Mouse (Mus musculus): Measurements from ENCODE around the gene 2210418O10Rik. TPM values are rescaled to one million over a fixed set of nuclear protein-coding genes. Genes with fewer than 3 reads are reported as not detected.
"Not testable (repeated sequence)": the region's sequence is repeated elsewhere in the genome, so short reads cannot be mapped to it uniquely, and the experiment has no call there.

The 2210418O10Rik gene
- 7.5 and 18.0 TPM in 2 replicates for polyA plus RNA-seq (2015; fragmentation: Nextera tagmentation; extraction: Ambion mirVana)

DNA sequence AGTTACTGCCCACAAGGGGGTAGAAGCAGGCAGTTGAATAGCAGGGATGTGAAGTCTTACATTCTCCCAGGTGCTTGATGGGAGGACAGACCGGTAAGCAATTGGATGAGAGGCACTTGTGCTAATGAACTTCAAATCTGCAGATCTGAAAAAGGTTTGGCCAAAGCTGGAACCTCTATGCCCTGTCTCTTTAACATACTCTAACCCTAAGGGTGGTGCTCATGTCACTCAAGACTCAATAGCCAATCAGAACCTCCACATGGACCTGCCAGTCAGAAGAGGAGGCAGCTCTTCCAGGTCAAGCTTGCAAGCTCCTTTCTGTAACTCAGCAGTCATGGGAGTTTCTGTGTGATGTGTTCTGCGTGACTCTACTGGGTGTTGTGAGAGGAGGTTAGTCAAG lies at the start of gene 2210418O10Rik:
Gene 2210418O10Rik (plus strand): TSS at position 301 of the 400 bp plus-strand sequence.
- not testable (repeated sequence) for H3K9me3 ChIP-seq; H3K27ac ChIP-seq; H3K4me2 ChIP-seq; H3K4me3 ChIP-seq; H3K36me3 ChIP-seq; H3K4me1 ChIP-seq; H3K9ac ChIP-seq; ATAC-seq (ENCODE audit: insufficient number of reproducible peaks, insufficient read depth, low FRiP score, low TSS enrichment, low read depth); H3K27me3 ChIP-seq
- no CpG with 5 or more reads among the region's 2 CpGs for WGBS

- H3K27me3 ChIP-seq; H3K9me3 ChIP-seq; H3K36me3 ChIP-seq; H3K4me1 ChIP-seq; ATAC-seq (ENCODE audit: insufficient number of reproducible peaks, insufficient read depth, low FRiP score, low TSS enrichment, low read depth); H3K27ac ChIP-seq; H3K4me2 ChIP-seq; H3K4me3 ChIP-seq; H3K9ac ChIP-seq: not testable (repeated sequence)
- no CpG with 5 or more reads among the region's 1 CpGs for WGBS
These were observed 22.1 kb downstream of the 2210418O10Rik start for GRCm38 (mm10) chr2:176248519-176248918.

Other genes starting within 250 kb of the 2210418O10Rik start
- gene Gm2004, start 76.7 kb upstream of the 2210418O10Rik start, polyA plus RNA-seq (2015; fragmentation: Nextera tagmentation; extraction: Ambion mirVana), result 1.2 TPM in 1 of 2 replicates, not detected in the other
- not detected in 2 replicates for gene Gm11009, start 92.9 kb downstream of the 2210418O10Rik start, polyA plus RNA-seq (2015; fragmentation: Nextera tagmentation; extraction: Ambion mirVana)
- 14.3 and 15.7 TPM in 2 replicates for gene Gm14435, start 197.0 kb downstream of the 2210418O10Rik start, polyA plus RNA-seq (2015; fragmentation: Nextera tagmentation; extraction: Ambion mirVana)